Mouse (Mus musculus) layer of hippocampus, adult 8-10 months (tissue): ENCODE results near the gene Rhox8. TPM values are rescaled to one million over a fixed set of nuclear protein-coding genes. Genes with fewer than 3 reads are reported as not detected.
"Not testable (repeated sequence)": the region's sequence is repeated elsewhere in the genome, so short reads cannot be mapped to it uniquely, and the experiment has no call there.

Experiments
- DNase-seq, 2 experiments: peaks; one replicate each; pipeline ENCODE4 v3.0.0; 2022; ENCODE audit warnings: low spot score in 2 of 2
- total RNA-seq, 4 experiments: library from RNA; stranded (reverse); gene quantifications; 2 replicates each; pipeline ENCODE4 v1.2.4; 2022

The Rhox8 gene
- not detected for total RNA-seq

DNA sequence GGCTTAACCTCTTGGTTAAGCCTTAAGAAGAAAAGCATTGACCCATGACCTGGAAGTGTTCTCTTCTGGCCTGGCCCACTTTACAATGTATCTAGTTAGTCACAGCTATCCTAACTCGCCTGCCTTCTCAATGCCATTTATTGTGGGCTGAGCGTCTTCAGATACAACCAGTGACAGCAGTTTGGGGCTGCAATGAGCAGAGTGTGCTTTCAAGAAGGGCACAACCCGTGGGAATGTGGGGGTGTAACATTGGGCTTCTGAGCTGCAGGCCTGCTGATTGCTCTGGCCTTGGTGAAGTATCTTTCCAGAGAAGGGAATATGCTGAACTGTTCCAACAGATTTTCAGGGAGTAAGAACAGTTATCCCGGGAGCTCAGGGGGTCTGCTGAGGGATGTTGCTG lies at the start of gene Rhox8:
Gene Rhox8, minus strand, starts transcription at position 101 of the 400 bp plus-strand sequence.
- DNase-seq = no peak

DNA sequence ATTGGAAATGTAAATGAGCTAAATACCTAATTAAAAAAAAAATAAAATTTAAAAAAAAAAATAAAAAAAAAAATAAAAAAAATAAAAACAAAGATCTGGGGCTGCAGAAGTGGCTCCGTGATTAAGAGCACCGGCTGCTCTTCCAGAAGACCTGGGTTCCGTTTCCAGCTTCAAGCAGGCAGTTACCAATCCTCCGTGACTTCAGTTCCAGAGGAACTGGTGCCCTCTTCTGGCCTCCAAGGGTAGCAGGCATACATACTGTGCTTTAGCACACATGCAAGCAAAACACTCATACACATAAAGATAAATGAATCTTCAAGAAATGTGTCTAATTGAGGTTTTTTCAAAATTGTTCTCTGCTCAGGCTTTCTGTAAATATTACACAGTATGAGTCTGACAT lies 37.6 kb upstream of the Rhox8 start:
- DNase-seq = no peak

DNA sequence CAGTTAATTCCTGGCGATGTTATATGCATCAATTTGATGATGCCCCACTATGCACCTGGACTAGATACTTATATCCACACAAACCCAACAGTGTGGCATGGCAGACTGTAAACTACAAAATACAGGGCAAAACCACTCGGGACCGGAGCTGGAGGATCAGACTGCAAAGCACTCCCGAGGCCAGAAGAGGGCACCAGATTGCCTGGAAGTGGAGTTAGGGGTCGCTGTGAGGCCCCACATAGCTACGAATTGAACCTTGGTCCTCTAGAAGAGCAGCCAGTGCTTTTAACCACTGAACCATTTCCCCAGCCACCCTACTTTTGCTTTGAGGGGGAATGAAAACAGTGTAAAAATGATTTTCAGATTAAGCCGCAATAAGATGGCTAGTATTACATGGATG lies 29.8 kb upstream of the Rhox8 start:
- DNase-seq = no peak

DNA sequence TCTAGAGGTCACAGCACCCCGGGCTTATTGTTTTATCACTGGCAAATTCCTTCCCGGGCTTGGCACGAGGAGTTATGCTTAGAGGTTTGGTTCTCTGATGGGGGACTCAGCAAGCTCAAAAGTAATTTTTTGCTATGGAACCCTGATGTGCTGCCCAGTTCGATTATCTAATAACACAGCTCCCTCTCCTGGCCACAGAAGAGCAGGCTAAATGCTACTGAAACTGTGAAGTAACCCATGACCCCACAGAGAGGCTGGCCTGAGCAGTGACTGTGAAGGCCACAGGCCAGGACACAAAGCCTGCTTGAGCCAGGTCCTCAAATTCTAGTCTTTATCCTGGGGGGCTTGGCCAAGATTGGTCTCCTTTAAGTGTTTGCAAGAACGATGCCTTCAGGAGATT lies 25.0 kb upstream of the Rhox8 start:
- DNase-seq = peak in 1 of 2 experiments; percentile 4

DNA sequence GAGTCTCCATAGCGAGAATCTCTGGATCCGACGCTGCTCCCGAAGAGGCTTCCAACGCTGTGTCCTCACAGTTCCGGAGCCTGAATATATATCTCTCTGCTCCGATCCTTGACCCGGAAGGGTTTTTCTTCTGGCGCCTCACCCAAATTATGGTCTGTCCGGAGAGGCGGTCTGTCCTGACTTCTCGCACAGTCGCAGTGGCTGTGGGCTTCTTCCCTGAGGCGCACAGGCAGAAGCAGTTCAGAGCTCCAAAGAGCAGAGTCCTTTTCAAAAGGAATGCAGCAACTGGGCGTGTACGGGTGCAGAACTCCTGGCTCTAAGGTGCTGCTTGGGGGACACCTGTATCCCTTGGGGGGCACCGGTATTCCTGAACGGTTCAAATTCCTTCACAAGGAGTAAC lies 22.9 kb upstream of the Rhox8 start, which contains the start of gene Rhox9:
Gene Rhox9, minus strand, starts transcription at position 101 of the 400 bp plus-strand sequence.
- DNase-seq = not testable (repeated sequence)

DNA sequence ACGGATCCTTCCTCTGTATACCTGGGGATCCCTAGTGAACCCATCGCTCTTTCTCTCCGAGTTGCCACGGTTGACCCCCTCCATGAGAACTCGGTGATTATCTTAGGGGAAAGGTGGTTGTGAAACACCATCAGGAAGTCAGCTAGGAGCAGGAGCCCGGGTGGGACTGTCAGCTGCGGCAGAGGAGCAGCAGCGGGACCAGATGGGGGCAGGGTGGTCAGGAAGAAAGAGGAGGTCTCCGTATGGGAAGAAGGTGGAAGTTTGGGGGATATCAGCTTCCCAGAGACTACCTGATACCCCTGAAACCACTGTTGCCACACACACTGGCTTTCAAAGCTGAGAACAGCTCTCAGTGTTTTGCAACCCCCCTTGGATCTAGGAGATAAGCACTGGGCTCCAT lies 18.4 kb upstream of the Rhox8 start, which contains the start of gene Rhox7b:
Gene Rhox7b, minus strand, starts transcription at position 101 of the 400 bp plus-strand sequence.
- not testable (repeated sequence) for DNase-seq

DNA sequence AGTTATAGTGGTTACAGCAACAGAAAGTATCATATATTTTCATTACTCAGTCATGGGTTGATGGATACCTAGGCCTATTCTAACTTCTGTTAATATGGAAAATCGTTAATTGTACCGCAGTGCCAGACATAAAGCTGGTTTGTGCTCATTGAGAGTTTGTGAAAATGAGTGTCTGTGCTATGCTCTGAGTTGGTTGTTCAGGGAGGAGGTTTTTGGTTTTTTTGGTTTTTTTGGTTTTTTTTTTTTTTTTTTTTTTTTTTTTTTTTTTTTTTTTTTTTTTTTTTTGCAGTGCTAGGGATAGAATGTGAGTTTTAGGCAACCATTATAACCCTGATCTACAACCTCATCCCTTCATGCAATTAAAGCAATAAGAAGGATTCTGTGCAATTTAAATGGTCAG lies 7.1 kb downstream of the Rhox8 start:
- DNase-seq = no peak

DNA sequence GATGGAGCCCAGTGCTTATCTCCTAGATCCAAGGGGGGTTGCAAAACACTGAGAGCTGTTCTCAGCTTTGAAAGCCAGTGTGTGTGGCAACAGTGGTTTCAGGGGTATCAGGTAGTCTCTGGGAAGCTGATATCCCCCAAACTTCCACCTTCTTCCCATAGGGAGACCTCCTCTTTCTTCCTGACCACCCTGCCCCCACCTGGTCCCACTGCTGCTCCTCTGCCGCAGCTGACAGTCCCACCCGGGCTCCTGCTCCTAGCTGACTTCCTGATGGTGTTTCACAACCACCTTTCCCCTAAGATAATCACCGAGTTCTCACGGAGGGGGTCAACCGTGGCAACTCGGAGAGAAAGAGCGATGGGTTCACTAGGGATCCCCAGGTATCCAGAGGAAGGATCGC lies 47.4 kb downstream of the Rhox8 start, which contains the start of gene Rhox7a:
Gene Rhox7a, plus strand, starts transcription at position 301 of the 400 bp plus-strand sequence.
- not testable (repeated sequence) for DNase-seq

DNA sequence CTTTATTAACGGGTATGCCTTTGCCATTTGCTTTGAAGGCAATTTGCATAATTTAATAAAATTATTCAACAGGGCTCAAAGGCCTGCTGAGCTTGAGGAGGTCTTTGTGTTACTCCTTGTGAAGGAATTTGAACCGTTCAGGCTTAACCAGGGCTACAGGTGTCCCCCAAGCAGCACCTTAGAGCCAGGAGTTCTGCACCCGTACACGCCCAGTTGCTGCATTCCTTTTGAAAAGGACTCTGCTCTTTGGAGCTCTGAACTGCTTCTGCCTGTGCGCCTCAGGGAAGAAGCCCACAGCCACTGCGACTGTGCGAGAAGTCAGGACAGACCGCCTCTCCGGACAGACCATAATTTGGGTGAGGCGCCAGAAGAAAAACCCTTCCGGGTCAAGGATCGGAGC lies 52.1 kb downstream of the Rhox8 start, which contains the start of gene Rhox6:
Gene Rhox6, plus strand, starts transcription at position 301 of the 400 bp plus-strand sequence.
- not testable (repeated sequence) for DNase-seq

Other genes with a start within 250 kb of the Rhox8 start
- gene Rhox2g, start 235.5 kb downstream of the Rhox8 start, total RNA-seq = not detected
- not detected for gene Rhox4g, start 227.6 kb downstream of the Rhox8 start, total RNA-seq
- not detected for gene Rhox3h, start 210.2 kb downstream of the Rhox8 start, total RNA-seq
- not detected for gene Rhox2h, start 205.7 kb downstream of the Rhox8 start, total RNA-seq
- gene Rhox5, start 74.1 kb downstream of the Rhox8 start, total RNA-seq = not detected
- not detected for gene Rhox6, start 52.0 kb downstream of the Rhox8 start, total RNA-seq
- gene Rhox7a, start 47.3 kb downstream of the Rhox8 start, total RNA-seq = not detected
- gene Rhox7b, start 18.3 kb upstream of the Rhox8 start, total RNA-seq = not detected
- gene Rhox9, start 22.8 kb upstream of the Rhox8 start, total RNA-seq = not detected
- gene Btg1-ps1, start 139.9 kb upstream of the Rhox8 start, total RNA-seq = not detected
- not detected for gene Btg1-ps2, start 164.2 kb upstream of the Rhox8 start, total RNA-seq
- not detected for gene Rhox10, start 187.5 kb upstream of the Rhox8 start, total RNA-seq
- not detected for gene Rhox11, start 206.2 kb upstream of the Rhox8 start, total RNA-seq
- not detected for gene Rhox12, start 232.0 kb upstream of the Rhox8 start, total RNA-seq
- gene Rhox13, start 242.3 kb upstream of the Rhox8 start, total RNA-seq = not detected